Mouse (Mus musculus) retina, adult 2 months (tissue): Measurements from ENCODE around the gene C1ra.
"Not testable (repeated sequence)": the region's sequence is repeated elsewhere in the genome, so short reads cannot be mapped to it uniquely, and the experiment has no call there.

Source experiments
- DNase-seq: peaks from one replicate; pipeline ENCODE4 v3.0.0-alpha.2; 2012; ENCODE audit warnings: low read depth, low spot score

The C1ra gene

DNA sequence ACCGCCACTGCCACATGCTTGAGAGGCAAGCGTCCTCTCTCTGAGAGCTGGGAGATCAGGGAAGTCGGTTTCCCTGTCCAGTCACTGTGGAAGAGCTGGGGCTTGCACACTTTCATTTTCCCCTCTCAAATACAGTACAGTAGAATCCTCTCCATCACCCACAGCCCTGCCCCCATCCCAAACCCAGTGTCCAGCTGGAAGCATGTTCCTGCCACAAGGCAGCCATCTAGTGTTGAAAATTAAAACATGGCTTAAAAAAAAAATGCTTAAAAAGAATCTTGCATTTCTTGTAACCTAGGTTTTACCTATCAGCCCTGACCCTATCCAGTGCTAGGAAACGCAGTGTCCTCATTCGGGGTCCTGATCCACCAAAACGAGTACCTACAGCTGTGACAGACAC is 32.3 kb downstream of the C1ra start:
- DNase-seq, result no peak

DNA sequence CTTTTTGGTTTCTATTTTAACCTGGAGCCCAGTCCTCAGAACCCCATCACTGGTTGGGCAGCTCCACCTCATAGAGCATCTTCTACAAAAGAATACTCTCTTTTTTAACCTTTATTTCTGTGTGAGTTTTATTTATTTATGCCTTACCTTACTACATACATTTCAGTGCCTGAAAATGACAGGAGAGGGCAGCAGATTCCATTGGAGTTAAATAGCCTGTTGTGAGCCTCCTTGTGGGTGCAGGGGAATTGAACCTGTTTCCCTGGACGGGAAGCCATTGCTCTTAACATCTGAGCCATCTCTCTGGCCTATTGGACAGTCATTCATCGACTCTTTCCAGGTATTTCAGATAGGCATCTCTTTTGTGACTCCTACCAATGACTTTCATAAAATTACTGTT is 33.2 kb downstream of the C1ra start:
- DNase-seq, result no peak

DNA sequence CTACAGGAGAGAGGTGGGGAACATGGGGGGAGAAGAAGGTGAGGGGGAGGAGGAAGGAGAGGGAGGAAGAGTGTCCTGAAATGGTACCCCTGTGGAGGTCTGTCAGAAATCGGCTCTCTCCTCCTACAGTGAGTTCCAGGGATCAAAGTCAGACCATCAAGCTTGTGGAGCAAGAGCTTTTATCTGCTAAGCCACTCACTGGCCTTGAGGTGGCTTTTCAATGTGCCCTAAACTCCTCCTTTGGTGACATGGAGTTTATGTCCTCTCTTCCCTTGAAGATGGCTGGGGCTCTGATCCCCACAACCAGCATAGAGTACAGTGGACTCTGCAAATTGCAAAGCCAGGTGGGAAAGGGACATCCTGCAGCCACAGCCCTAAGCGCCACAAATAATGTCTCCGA is 35.8 kb downstream of the C1ra start:
- not testable (repeated sequence) for DNase-seq

DNA sequence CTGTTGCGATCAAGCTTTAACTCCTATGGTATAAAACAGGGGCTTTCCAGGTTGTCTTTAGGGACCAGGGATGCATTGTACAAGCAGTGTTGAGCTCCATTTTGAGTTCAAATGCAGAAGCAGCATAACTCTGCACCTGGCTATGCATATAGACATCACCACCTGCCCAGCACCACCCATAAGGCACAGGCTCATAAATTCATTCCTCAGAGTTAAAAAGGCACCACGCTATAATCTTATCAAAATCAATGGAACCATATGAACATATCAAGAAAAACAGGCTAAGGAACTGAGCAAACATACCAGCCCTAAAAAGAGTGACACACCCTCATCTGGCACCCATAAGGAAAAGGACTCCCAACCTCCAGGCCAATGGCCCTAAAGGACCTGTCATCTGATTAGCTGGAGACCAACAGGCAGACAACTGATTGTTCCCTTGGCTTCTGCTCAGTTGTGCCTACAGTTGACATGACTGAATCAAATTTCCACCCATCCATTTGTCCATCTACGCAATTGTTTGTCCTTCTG is 36.9 kb downstream of the C1ra start:
- DNase-seq, result no peak

DNA sequence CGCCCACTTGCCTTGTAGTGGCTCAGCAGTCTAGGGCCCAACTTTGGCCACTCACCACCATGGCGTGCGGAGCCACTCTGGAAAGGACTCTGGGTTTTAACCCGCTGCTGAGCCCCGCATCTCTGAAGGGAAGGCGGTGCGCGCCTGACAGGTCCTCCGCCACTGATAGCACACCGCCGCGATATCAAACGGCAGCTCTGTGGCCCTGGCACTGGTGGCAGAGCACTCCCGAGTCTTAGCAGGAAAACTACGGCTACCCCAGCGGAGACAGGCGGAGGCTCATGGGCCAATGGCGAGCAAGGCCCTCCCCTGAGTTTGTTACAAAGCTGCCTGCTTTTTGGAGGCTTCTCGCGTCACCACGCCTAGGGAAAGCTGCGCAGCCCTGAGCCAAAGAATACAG is 40.6 kb downstream of the C1ra start:
- DNase-seq, result no peak

DNA sequence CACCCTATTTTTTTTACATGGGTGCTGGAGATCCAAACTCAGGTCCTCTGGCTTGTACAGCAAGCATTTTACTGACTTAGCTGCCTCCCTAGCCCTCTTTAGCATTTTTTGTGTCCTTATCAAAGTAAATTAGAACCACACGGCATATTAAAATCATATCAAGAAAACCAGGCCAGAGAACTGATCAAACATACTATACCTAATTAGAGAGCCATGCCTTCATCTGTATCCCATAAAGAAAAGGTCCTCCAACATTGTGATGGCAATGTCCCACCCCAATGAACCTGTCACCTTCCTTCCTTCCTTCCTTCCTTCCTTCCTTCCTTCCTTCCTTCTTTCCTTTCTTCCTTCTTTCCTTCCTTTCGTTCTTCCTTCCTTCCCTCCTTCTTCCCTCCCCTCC is 43.8 kb downstream of the C1ra start:
- DNase-seq, result not testable (repeated sequence)

DNA sequence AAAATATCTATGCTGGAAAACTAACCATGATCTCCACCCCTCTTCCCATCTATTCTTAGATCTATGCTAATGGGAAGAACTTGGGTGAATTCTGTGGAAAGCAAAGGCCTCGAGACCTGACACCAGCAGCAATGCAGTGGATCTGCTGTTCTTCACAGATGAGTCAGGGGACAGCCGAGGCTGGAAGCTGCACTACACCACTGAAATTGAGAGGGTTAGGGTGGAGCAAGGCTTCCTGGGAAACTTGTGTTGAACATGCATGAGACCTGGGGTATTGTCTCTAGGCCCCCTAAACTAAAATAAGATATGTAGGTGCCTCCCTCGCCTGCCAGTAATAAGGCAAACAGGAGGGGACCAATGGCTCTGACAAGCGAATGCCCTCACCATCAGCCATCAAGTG is 49.0 kb downstream of the C1ra start:
- DNase-seq, result not testable (repeated sequence)

DNA sequence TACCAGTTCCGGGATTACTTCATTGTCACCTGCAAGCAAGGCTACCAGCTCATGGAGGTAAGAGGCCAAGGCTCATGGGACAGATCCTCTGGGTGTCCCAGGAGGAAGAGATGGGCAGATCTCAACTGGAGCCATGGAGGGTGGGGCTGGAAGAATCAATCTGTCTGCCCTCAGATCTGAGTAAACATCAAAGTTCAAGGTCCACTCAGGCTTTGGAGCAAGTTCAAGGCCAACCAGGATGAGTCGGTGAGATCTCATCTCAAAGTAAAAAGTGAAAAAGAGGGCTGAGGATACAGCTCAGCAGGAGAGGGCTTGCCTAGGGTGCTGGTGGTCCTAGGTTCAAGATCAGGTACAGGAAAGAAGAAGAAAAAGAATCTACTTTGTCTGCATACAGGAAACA is 49.4 kb downstream of the C1ra start:
- DNase-seq, result not testable (repeated sequence)

DNA sequence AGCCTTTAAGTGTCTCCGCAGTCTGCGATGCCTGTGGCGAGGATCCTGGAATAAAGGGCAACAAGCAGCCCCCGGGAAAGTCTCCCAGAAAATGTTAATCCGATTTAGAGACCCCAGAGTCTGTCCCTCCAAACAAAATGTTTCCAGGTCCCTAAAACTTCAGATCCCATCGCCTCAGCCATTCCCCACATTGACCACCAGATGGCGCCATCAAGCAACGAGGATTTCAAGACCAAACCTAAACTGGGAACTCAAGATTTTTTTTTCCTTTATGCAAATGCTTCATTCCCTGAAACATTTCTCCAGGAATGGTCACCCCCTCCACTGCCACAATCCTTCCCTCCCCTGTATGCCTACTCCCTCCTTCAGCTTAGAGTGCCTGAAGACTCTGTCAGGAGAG is 57.8 kb downstream of the C1ra start, which contains the start of gene C1rb:
C1rb (plus strand) TSS at position 269 of the 400 bp plus-strand sequence.
- peak; percentile 53 for DNase-seq
